Mouse (Mus musculus) embryonic facial prominence, embryonic 12.5 days (tissue): Measurements from ENCODE around the gene Dclre1a. TPM values are rescaled to one million over a fixed set of nuclear protein-coding genes. Genes with fewer than 3 reads are reported as not detected.
"Not testable (repeated sequence)": the region's sequence is repeated elsewhere in the genome, so short reads cannot be mapped to it uniquely, and the experiment has no call there.

ENCODE experiments used
- ATAC-seq: fragments of 200-750 bp; cut with Nextera tagmentation; 2 replicates; pipeline ENCODE4 v1.8.0; 2017; ENCODE audit not compliant: insufficient number of reproducible peaks, insufficient read depth, low FRiP score, low TSS enrichment
- H3K27ac ChIP-seq: fragments of 300-500 bp; sonication (generic); 2 replicates; pipeline ENCODE4 v1.5.1; 2016; ENCODE audit warnings: mild to moderate bottlenecking
- H3K27me3 ChIP-seq: fragments of 300-500 bp; sonication (generic); 2 replicates; pipeline ENCODE4 v1.6.1; 2016; ENCODE audit warnings: mild to moderate bottlenecking, moderate library complexity
- H3K36me3 ChIP-seq: fragments of 300-500 bp; sonication (generic); 2 replicates; pipeline ENCODE4 v1.6.1; 2016; ENCODE audit warnings: mild to moderate bottlenecking
- H3K4me1 ChIP-seq: fragments of 300-500 bp; sonication (generic); 2 replicates; pipeline ENCODE4 v1.6.1; 2016
- H3K4me2 ChIP-seq: fragments of 300-500 bp; sonication (generic); replicated peaks from 2 replicates; pipeline ENCODE4 v1.6.1; 2016; ENCODE audit warnings: mild to moderate bottlenecking, moderate library complexity
- H3K4me3 ChIP-seq: fragments of 300-500 bp; sonication (generic); 2 replicates; pipeline ENCODE4 v1.5.1; 2016; ENCODE audit warnings: mild to moderate bottlenecking
- H3K9ac ChIP-seq: fragments of 300-500 bp; sonication (generic); 2 replicates; pipeline ENCODE4 v1.6.1; 2016; ENCODE audit warnings: mild to moderate bottlenecking, moderate library complexity
- H3K9me3 ChIP-seq: fragments of 300-500 bp; sonication (generic); 2 replicates; pipeline ENCODE4 v1.6.1; 2016; ENCODE audit warnings: mild to moderate bottlenecking, moderate library complexity
- WGBS: fragments of 180-500 bp; shearing (Covaris S2); methylation state at CpG from one replicate; pipeline ENCODE4 v1.1.7; 2016; 5-methylcytosine and 5-hydroxymethylcytosine counted together
- polyA plus RNA-seq: library from polyadenylated mRNA; unstranded; fragments of >200 nt; fragmentation: Nextera tagmentation; extraction: Ambion mirVana; gene quantifications from 2 replicates; pipeline ENCODE4 v1.2.1, GENCODE M21; 2016

Gene Dclre1a
- polyA plus RNA-seq, 1 experiment from 2014 or later, result 20.7 TPM

DNA sequence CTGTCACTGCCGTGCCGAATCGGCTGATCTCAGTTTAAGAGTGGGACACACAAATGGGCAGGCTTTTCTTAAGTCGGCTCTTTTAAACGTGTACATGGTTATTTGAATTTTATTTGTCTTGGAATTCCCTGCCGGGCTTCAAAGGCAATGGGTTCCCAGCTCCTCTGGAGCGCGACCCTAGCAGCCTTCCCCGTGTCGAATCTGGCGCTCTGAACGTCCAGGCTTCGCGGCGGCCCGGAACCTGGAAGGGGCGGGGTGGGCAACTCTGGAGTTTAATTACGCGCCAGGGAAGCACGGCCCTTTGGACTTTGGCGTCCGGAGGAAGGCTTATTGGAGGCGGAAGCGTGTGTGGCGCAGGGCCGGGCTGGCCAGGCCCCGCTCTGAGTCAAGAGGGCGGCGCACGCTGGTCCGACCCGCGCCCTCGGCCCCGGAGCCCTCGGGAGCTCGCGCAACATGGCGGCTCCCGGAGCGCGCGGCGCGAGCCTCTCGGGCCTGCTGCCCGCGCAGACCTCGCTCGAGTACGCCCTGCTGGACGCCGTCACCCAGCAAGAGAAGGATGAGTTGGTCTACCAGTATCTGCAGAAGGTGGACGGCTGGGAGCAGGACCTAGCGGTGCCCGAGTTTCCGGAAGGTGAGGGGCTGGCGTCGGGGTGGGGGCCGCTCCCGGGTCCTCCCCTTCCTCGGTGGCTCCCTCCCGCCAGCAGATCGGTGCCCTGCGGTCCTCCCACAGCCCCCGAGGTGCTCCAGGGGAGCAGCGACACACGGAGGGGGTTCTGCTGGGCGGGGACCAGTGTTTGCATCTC is 409 bp upstream of the Dclre1a start, which contains the start of gene Nhlrc2:
TSS of gene Nhlrc2 (plus strand) at position 32 of the 803 bp plus-strand sequence.
- Histone ChIP-seq H3K9me3 (no peaks in the 10 kb centered on the region), H3K4me2 (peak within 1 kb of the TSS; percentile 71), H3K9ac (peak within 1 kb of the TSS; percentile 95), H3K36me3 (peaks cover 31% of the 10 kb centered on the region), H3K27me3 (no peaks in the 10 kb centered on the region), H3K27ac (peak within 1 kb of the TSS; percentile 98), H3K4me3 (peak within 1 kb of the TSS; percentile 85), H3K4me1 (peaks cover 20% of the 10 kb centered on the region)
- ATAC-seq, result peak; percentile 78
- under 1% methylated on average over 67 of the region's 69 CpGs for WGBS

DNA sequence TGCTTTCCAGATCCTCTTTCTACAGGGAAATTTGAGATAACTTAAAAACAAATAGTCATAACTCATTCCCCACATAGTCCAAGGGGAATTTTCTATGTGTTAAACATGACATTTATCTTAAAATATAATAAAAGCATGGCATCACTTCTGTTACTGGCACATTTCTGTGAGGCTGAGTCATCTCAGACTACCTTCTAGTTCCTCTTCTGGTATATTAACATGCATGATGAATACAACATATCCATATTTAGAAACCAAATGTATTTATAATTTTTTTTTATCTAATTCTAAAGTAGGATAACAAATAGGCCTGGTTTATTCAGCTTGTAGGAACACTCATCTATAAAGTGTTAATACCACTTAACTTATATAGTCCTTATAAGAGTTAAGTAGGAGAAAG is 2.0 kb downstream of the Dclre1a start:
- peaks cover 27% of the 10 kb centered on the region for H3K36me3 ChIP-seq
- no peak overlapping the region for H3K9ac ChIP-seq
- no peaks in the 10 kb centered on the region for H3K27me3 ChIP-seq
- no peak overlapping the region for H3K4me3 ChIP-seq
- no peak for ATAC-seq
- no peaks in the 10 kb centered on the region for H3K9me3 ChIP-seq
- no peak overlapping the region for H3K27ac ChIP-seq
- no peak overlapping the region for H3K4me2 ChIP-seq
- H3K4me1 ChIP-seq, result peaks cover 20% of the 10 kb centered on the region

DNA sequence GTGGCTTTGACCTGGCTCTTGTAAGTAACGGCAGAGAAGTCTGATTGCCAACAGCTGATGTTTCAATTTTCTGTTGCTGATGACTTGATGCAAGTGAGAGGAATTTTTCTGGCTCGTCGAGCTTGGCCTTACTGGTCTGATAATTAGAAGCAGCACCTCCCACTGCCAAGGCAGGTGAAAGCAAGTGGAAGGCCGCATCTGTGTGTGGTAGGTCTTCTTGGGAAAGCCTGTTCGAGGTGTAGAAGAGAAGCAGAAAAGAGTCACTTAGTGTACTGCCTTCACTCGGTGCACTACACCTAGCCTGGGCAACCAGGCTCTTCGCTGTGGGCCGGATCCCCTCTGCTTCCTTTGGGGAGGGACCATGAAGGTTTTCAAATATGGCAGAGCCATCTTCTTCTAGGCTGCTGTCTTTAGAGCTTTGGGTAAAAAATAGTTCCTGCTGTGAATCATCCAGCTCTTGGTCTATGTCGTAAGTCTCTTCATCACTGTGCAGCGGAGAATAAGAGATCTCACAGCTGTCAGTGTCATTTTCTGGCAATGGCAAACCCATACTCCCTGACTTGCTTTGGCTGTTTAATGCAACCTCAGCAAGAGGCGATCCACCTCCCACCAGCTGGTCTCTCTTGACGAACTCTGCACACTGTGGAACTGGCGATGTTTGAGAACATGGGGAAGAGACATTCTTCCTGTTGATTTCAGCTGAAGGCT is 3.2 kb downstream of the Dclre1a start:
- no peak for ATAC-seq
- Histone ChIP-seq H3K4me2 (no peak overlapping the region), H3K9me3 (no peaks in the 10 kb centered on the region), H3K36me3 (peaks cover 32% of the 10 kb centered on the region), H3K4me3 (no peak overlapping the region), H3K27ac (no peak overlapping the region), H3K4me1 (peaks cover 14% of the 10 kb centered on the region), H3K27me3 (no peaks in the 10 kb centered on the region), H3K9ac (no peak overlapping the region)
- 91% methylated on average over 13 of the region's 13 CpGs for WGBS

DNA sequence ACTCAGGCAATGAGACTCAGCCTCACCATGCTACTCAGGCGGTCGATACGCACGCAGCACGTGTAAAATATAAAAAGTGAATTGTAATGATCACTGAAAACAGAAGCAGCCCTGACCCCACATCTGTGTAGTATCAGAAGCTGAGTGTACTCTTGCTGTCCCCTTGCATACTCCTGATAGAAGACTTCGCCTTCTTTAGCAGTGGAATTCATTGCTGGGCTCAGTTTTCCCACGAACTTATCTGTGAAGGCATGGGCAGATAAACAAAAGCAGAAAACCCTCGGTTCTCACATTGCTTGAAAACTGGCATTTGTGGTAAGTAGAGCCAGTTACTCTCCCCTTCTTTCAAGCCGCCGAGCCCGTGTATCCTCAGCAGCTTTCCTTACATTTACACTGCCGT is 4.7 kb downstream of the Dclre1a start:
- Histone ChIP-seq H3K4me2 (no peak overlapping the region), H3K27me3 (no peaks in the 10 kb centered on the region), H3K4me1 (peaks cover 7% of the 10 kb centered on the region), H3K36me3 (peaks cover 32% of the 10 kb centered on the region), H3K9ac (no peak overlapping the region), H3K27ac (no peak overlapping the region), H3K9me3 (no peaks in the 10 kb centered on the region), H3K4me3 (no peak overlapping the region)
- 92% methylated on average over 12 of the region's 12 CpGs for WGBS
- ATAC-seq, result no peak

DNA sequence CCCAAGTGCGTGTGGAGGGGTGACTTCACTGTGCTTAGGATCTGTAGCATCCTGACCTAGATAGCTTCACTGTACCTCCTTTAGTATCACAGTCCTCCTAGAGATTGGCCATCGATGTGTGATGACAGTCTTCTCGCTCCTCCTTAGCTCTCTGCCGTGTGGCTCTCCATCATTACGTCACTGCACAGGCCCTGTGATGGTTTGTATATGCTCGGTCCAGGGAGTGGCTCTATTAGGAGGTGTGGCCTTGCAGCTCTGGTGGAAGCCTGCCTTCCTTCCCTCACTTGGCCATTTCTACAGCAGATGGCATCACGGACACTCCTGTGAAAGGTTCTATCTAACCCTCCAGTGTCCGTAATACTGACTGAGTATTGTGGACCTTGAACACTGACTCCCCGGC is 12.3 kb downstream of the Dclre1a start:
- WGBS, result 90% methylated on average over 9 of the region's 9 CpGs
- no peak overlapping the region for H3K9ac ChIP-seq
- no peaks in the 10 kb centered on the region for H3K27me3 ChIP-seq
- H3K36me3 ChIP-seq, result peaks cover 30% of the 10 kb centered on the region
- H3K4me2 ChIP-seq, result no peak overlapping the region
- H3K27ac ChIP-seq, result no peak overlapping the region
- ATAC-seq, result no peak
- no peak overlapping the region for H3K4me3 ChIP-seq
- H3K4me1 ChIP-seq, result no peaks in the 10 kb centered on the region
- H3K9me3 ChIP-seq, result no peaks in the 10 kb centered on the region

DNA sequence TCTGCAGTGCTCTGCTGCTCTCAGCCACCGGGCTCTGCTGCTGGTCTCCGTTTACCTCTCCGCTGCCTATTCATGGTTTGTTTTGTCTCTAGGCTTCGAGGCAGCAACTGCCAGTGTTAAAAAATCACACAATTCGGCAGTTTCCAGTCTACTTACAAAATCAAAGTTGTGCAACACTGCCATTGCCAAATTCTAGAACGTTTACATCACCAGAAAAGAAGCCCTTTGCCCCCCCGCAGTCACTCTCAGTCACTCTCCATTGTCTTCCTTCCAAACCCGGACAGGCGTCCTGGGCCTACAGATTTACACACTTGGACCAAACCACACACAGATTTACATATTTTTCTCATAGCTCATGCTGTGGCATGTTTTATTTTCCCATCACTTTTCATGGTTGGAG is 13.0 kb downstream of the Dclre1a start:
- H3K27ac ChIP-seq, result no peak overlapping the region
- H3K4me1 ChIP-seq, result no peaks in the 10 kb centered on the region
- no peak overlapping the region for H3K4me2 ChIP-seq
- H3K4me3 ChIP-seq, result no peak overlapping the region
- 86% methylated on average over 9 of the region's 9 CpGs for WGBS
- no peaks in the 10 kb centered on the region for H3K9me3 ChIP-seq
- no peaks in the 10 kb centered on the region for H3K27me3 ChIP-seq
- H3K36me3 ChIP-seq, result peaks cover 26% of the 10 kb centered on the region
- no peak for ATAC-seq
- H3K9ac ChIP-seq, result no peak overlapping the region

DNA sequence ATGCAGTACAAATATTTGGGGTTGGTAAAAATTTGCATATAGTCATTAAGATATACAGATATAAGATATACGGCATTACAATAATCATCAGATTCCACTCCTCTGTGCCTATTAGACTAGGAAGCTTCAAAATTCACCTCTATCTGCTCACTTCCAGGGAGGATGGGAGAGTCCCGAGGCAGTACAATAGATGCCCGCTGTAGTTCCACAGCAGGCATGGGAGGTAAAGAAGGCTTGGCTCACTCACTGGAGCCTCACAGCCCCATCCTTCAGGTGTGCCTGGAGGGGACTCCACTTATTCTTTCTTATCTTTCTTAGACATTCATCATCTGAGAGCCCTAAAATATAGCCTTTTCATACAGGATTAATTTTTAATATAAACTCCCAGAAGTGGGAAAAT is 13.7 kb downstream of the Dclre1a start:
- Histone ChIP-seq H3K27me3 (no peaks in the 10 kb centered on the region), H3K9ac (no peak overlapping the region), H3K9me3 (no peaks in the 10 kb centered on the region), H3K4me2 (no peak overlapping the region), H3K4me3 (no peak overlapping the region), H3K27ac (no peak overlapping the region), H3K4me1 (no peaks in the 10 kb centered on the region), H3K36me3 (peaks cover 25% of the 10 kb centered on the region)
- whole genome bisulfite sequencing, result 81% methylated on average over 3 of the region's 3 CpGs
- no peak for ATAC-seq

DNA sequence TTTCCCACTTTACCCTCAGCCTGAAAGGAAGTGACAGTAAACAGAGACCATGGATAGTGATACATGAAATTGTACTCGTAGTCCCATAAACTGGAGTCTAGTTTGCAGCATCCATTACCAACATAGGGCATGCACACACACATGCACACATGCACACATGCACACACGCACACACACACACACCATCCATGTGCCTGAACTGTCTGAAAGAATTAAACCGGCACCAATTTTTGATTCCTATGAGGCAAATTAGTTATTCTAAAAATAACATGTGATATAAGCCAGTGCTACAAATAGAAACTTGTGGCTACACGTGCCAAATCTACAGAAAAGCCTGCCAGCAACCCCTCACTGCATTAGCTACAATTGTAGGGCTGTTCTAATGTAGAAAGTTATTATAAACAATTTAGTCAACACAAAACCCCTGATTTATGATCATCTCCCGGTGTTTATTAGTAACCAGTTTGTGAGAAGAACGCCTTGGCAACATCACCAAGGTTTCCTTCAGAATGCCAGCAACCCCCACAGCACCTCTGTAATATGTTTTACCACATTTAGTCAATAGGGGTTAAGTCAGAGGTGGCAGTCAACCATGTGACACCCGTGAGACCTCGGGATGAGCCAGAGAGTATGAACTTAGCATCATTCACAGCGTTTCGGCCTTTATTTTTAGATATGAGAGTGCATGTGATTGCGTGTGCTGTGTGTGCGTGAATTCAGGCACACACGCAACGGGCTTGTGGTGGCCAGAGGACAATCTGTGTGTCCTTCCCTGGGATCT is 14.5 kb downstream of the Dclre1a start:
- H3K36me3 ChIP-seq, result peaks cover 25% of the 10 kb centered on the region
- no peak for ATAC-seq
- H3K9me3 ChIP-seq, result no peaks in the 10 kb centered on the region
- no peak overlapping the region for H3K9ac ChIP-seq
- no peaks in the 10 kb centered on the region for H3K4me1 ChIP-seq
- no peak overlapping the region for H3K27ac ChIP-seq
- H3K27me3 ChIP-seq, result no peaks in the 10 kb centered on the region
- H3K4me3 ChIP-seq, result no peak overlapping the region
- no peak overlapping the region for H3K4me2 ChIP-seq
- 89% methylated on average over 14 of the region's 14 CpGs for WGBS

DNA sequence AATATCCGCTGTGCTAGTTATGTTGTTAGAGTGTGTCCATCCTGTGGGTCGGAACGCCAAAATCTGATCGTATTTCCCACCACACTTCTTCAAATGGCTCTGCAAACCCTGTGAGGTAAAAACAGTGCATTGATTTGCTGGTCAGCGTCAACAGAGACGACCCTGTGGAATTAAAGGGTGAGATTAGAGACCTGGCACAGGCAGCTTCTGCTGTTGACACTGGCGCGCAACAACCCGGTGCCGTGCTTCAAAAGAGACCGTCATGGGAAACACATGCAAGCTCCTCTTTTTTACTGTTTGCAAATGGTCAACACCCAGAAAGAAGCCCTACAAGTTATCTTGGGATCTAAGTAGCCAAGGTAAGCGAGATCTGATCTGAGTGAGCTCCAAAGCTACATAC is 16.8 kb downstream of the Dclre1a start:
- no peak for ATAC-seq
- H3K4me1 ChIP-seq, result no peaks in the 10 kb centered on the region
- no peak overlapping the region for H3K4me2 ChIP-seq
- H3K4me3 ChIP-seq, result no peak overlapping the region
- WGBS, result 93% methylated on average over 12 of the region's 12 CpGs
- H3K36me3 ChIP-seq, result peaks cover 19% of the 10 kb centered on the region
- H3K27me3 ChIP-seq, result no peaks in the 10 kb centered on the region
- H3K9ac ChIP-seq, result no peak overlapping the region
- H3K27ac ChIP-seq, result no peak overlapping the region
- no peaks in the 10 kb centered on the region for H3K9me3 ChIP-seq

DNA sequence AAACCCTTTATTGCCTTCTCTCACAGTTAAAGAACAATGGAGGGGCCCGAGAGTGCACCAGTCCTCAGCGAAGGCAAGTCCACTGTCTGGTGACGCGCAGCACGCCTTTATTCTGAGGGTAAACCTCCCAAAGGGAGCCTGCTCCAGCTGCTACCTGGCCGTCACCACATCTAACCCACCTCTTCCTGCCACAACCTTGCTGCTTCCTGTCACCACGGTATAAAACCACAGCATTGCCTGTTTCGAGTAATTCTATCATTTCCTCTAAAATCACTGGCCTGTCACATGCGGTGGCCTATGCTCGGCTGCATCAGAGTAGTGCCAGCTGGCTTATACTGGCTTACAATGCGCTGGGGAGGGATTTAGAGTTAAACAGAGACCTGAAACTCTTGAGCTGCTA is 17.5 kb downstream of the Dclre1a start:
- H3K27me3 ChIP-seq, H3K4me1 ChIP-seq, H3K4me2 ChIP-seq, H3K27ac ChIP-seq, ATAC-seq, H3K9me3 ChIP-seq, H3K9ac ChIP-seq, H3K4me3 ChIP-seq: not testable (repeated sequence)
- no CpG with 5 or more reads among the region's 11 CpGs for WGBS
- peaks cover 13% of the 10 kb centered on the region for H3K36me3 ChIP-seq

DNA sequence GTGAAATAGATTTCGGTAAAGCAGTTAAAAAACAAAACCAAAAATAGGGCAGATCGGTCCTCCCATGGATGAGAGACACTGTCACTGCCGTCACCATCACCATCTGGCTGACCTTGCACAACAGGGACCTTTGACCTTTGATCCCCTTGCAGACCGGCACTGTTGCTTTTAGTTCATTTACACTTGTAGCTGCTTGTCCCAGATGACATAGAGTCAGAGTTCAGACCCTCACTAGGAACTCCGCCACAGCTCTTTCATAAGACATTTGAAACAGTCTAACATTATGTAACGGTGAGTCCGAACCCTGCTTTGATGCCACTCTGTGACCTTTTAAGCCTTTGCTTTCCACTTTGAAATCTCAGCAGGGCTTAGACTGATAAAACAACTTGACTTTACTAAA is 28.6 kb downstream of the Dclre1a start:
- not testable (repeated sequence) for H3K4me3 ChIP-seq, H3K4me2 ChIP-seq, ATAC-seq, H3K9me3 ChIP-seq, H3K27ac ChIP-seq, H3K4me1 ChIP-seq, H3K36me3 ChIP-seq, H3K9ac ChIP-seq, H3K27me3 ChIP-seq
- no CpG with 5 or more reads among the region's 7 CpGs for WGBS

DNA sequence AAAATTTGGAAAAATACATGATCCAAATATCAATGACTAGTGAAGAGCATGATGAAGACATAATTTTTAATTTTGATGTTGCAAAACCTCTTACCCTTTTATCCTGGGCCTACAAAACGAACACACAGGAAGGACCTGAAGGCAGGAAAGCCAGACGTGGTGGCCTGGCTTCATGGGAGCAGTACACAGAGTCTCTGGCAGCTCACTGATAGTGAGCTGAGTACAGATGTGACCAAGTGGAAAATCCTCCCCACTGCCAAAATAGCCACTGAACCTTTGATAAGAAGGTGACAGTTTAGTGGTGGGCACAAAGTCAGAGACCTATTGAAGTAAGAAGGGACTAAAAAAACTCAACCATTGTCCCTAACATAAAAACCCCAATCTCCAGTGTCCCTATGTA is 34.5 kb downstream of the Dclre1a start:
- not testable (repeated sequence) for H3K4me3 ChIP-seq, H3K9ac ChIP-seq, H3K27me3 ChIP-seq, H3K4me2 ChIP-seq, H3K36me3 ChIP-seq, H3K4me1 ChIP-seq, H3K27ac ChIP-seq, ATAC-seq, H3K9me3 ChIP-seq
- no CpG with 5 or more reads among the region's 2 CpGs for WGBS
